Mouse (Mus musculus) stomach, embryonic 16.5 days (tissue): ENCODE data around the gene Ube2e2. TPM values are rescaled to one million over a fixed set of nuclear protein-coding genes. Genes with fewer than 3 reads are reported as not detected.

Experiments
- ATAC-seq: fragments of 200-750 bp; cut with Nextera tagmentation; 2 replicates; pipeline ENCODE4 v1.8.0; 2017; ENCODE audit warnings: moderate number of reproducible peaks, moderate TSS enrichment; ENCODE audit not compliant: insufficient read depth, low FRiP score
- H3K27ac ChIP-seq: fragments of 300-500 bp; sonication (generic); 2 replicates; pipeline ENCODE4 v1.5.1; 2014; ENCODE audit warnings: low read length
- H3K27me3 ChIP-seq: fragments of 300-500 bp; sonication (generic); 2 replicates; pipeline ENCODE4 v1.6.1; 2014; ENCODE audit warnings: low read length, control low read depth, mixed read lengths; ENCODE audit not compliant: control insufficient read depth, insufficient read depth
- H3K36me3 ChIP-seq: fragments of 300-500 bp; sonication (generic); 2 replicates; pipeline ENCODE4 v1.6.1; 2014; ENCODE audit warnings: low read length; ENCODE audit not compliant: control insufficient read depth, insufficient read depth
- H3K4me1 ChIP-seq: fragments of 300-500 bp; sonication (generic); 2 replicates; pipeline ENCODE4 v1.6.1; 2014; ENCODE audit warnings: low read length, control low read depth, mixed read lengths; ENCODE audit not compliant: control insufficient read depth, insufficient read depth
- H3K4me2 ChIP-seq: fragments of 300-500 bp; sonication (generic); 2 replicates; pipeline ENCODE4 v1.6.1; 2014; ENCODE audit warnings: low read depth, low read length, mixed read lengths
- H3K4me3 ChIP-seq: fragments of 300-500 bp; sonication (generic); replicated peaks from 2 replicates; pipeline ENCODE4 v1.5.1; 2014; ENCODE audit warnings: mild to moderate bottlenecking, low read length
- H3K9ac ChIP-seq: fragments of 300-500 bp; sonication (generic); 2 replicates; pipeline ENCODE4 v1.6.1; 2014; ENCODE audit warnings: low read length
- H3K9me3 ChIP-seq: fragments of 300-500 bp; sonication (generic); replicated peaks from 2 replicates; pipeline ENCODE4 v1.6.1; 2016; ENCODE audit warnings: low read length, control low read depth; ENCODE audit not compliant: control insufficient read depth
- WGBS: fragments of 180-500 bp; shearing (Covaris S2); extraction: QIAGEN DNeasy Blood & Tissue Kit; methylation state at CpG from one replicate; pipeline ENCODE4 v1.1.7; 2014; 5-methylcytosine and 5-hydroxymethylcytosine counted together
- polyA plus RNA-seq: library from polyadenylated mRNA; unstranded; fragments of >200 nt; fragmentation: Nextera tagmentation; extraction: Ambion mirVana; gene quantifications from 2 replicates; pipeline ENCODE4 v1.2.1, GENCODE M21; 2015

Gene Ube2e2
- polyA plus RNA-seq, 1 experiment from 2014 or later = 56.1 TPM

GRCm38 (mm10) chr14:18657777-18658753 is 236.0 kb downstream of the Ube2e2 start:
- no peak overlapping the region for H3K27ac ChIP-seq
- H3K27me3 ChIP-seq = no peaks in the 10 kb centered on the region
- no peaks in the 10 kb centered on the region for H3K36me3 ChIP-seq
- no peak overlapping the region for H3K9ac ChIP-seq
- H3K9me3 ChIP-seq = peaks cover 10% of the 10 kb centered on the region
- no peak for ATAC-seq
- no peaks in the 10 kb centered on the region for H3K4me1 ChIP-seq
- H3K4me3 ChIP-seq = no peak overlapping the region
- WGBS = 59% methylated on average over 4 of the region's 4 CpGs
- no peak overlapping the region for H3K4me2 ChIP-seq

GRCm38 (mm10) chr14:18649123-18649675 is 244.9 kb downstream of the Ube2e2 start:
- WGBS = 65% methylated on average over 2 of the region's 2 CpGs
- no peak overlapping the region for H3K4me3 ChIP-seq
- H3K4me1 ChIP-seq = no peaks in the 10 kb centered on the region
- H3K9ac ChIP-seq = no peak overlapping the region
- no peaks in the 10 kb centered on the region for H3K9me3 ChIP-seq
- ATAC-seq = no peak
- H3K27me3 ChIP-seq = no peaks in the 10 kb centered on the region
- no peak overlapping the region for H3K4me2 ChIP-seq
- H3K36me3 ChIP-seq = no peaks in the 10 kb centered on the region
- H3K27ac ChIP-seq = no peak overlapping the region

- Histone ChIP-seq H3K9me3 (no peaks in the 10 kb centered on the region), H3K4me3 (no peak overlapping the region), H3K4me1 (no peaks in the 10 kb centered on the region), H3K9ac (no peak overlapping the region), H3K36me3 (no peaks in the 10 kb centered on the region), H3K4me2 (no peak overlapping the region), H3K27ac (no peak overlapping the region), H3K27me3 (no peaks in the 10 kb centered on the region)
- no peak for ATAC-seq
- WGBS = 75% methylated on average over 4 of the region's 4 CpGs
Measured at GRCm38 (mm10) chr14:18641656-18642055, 252.4 kb downstream of the Ube2e2 start.

GRCm38 (mm10) chr14:18638753-18639456 is 255.2 kb downstream of the Ube2e2 start:
- Histone ChIP-seq H3K9me3 (no peaks in the 10 kb centered on the region), H3K9ac (no peak overlapping the region), H3K4me3 (no peak overlapping the region), H3K4me1 (no peaks in the 10 kb centered on the region), H3K36me3 (no peaks in the 10 kb centered on the region), H3K27ac (no peak overlapping the region), H3K27me3 (no peaks in the 10 kb centered on the region), H3K4me2 (no peak overlapping the region)
- 73% methylated on average over 2 of the region's 2 CpGs for WGBS
- no peak for ATAC-seq

GRCm38 (mm10) chr14:18637739-18638138 is 256.3 kb downstream of the Ube2e2 start:
- no peaks in the 10 kb centered on the region for H3K36me3 ChIP-seq
- H3K4me1 ChIP-seq = no peaks in the 10 kb centered on the region
- no peak overlapping the region for H3K4me2 ChIP-seq
- no peak for ATAC-seq
- no peak overlapping the region for H3K27ac ChIP-seq
- H3K4me3 ChIP-seq = no peak overlapping the region
- no peak overlapping the region for H3K9ac ChIP-seq
- no peaks in the 10 kb centered on the region for H3K27me3 ChIP-seq
- H3K9me3 ChIP-seq = no peaks in the 10 kb centered on the region
- 90% methylated on average over 1 of the region's 1 CpGs for WGBS

GRCm38 (mm10) chr14:18628170-18628569 is 265.9 kb downstream of the Ube2e2 start:
- ATAC-seq = no peak
- no peaks in the 10 kb centered on the region for H3K4me1 ChIP-seq
- H3K9me3 ChIP-seq = no peaks in the 10 kb centered on the region
- H3K4me3 ChIP-seq = no peak overlapping the region
- WGBS = 74% methylated on average over 1 of the region's 1 CpGs
- H3K36me3 ChIP-seq = no peaks in the 10 kb centered on the region
- no peaks in the 10 kb centered on the region for H3K27me3 ChIP-seq
- H3K27ac ChIP-seq = no peak overlapping the region
- H3K9ac ChIP-seq = no peak overlapping the region
- no peak overlapping the region for H3K4me2 ChIP-seq

- Histone ChIP-seq H3K27me3 (no peaks in the 10 kb centered on the region), H3K4me3 (no peak overlapping the region), H3K4me2 (no peak overlapping the region), H3K9me3 (no peaks in the 10 kb centered on the region), H3K9ac (no peak overlapping the region), H3K4me1 (no peaks in the 10 kb centered on the region), H3K36me3 (no peaks in the 10 kb centered on the region), H3K27ac (no peak overlapping the region)
- no peak for ATAC-seq
- WGBS = 52% methylated on average over 2 of the region's 2 CpGs
Measured at GRCm38 (mm10) chr14:18618603-18619002, 275.5 kb downstream of the Ube2e2 start.

GRCm38 (mm10) chr14:18601927-18602326 is 292.1 kb downstream of the Ube2e2 start:
- no peaks in the 10 kb centered on the region for H3K4me1 ChIP-seq
- H3K4me2 ChIP-seq = no peak overlapping the region
- ATAC-seq = no peak
- no peak overlapping the region for H3K27ac ChIP-seq
- 66% methylated on average over 1 of the region's 1 CpGs for WGBS
- no peaks in the 10 kb centered on the region for H3K9me3 ChIP-seq
- no peak overlapping the region for H3K9ac ChIP-seq
- no peaks in the 10 kb centered on the region for H3K27me3 ChIP-seq
- H3K36me3 ChIP-seq = no peaks in the 10 kb centered on the region
- no peak overlapping the region for H3K4me3 ChIP-seq
